Mouse (Mus musculus) liver, postnatal 0 days (tissue): ENCODE data around the gene Prr5l.

Source experiments
- CTCF ChIP-seq: sonication (generic); IDR thresholded peaks from 2 replicates; pipeline ENCODE4 v1.5.1; 2016; ENCODE audit warnings: antibody characterized with exemption, low read depth
- EP300 ChIP-seq: IDR thresholded peaks from 2 replicates; pipeline ENCODE4 v1.6.1; 2016; ENCODE audit warnings: antibody characterized with exemption, low read depth, mild to moderate bottlenecking

GRCm38 (mm10) chr2:101908773-101909172 is 25.9 kb upstream of the Prr5l start:
- no peak for TF ChIP-seq CTCF
- no peak for TF ChIP-seq EP300
